Mouse (Mus musculus) urinary bladder, postnatal 0 days (tissue): ENCODE data around the gene Nipsnap3a. TPM values are rescaled to one million over a fixed set of nuclear protein-coding genes. Genes with fewer than 3 reads are reported as not detected.

ENCODE experiments used
- polyA plus RNA-seq: library from polyadenylated mRNA; unstranded; fragments of >200 nt; fragmentation: Nextera tagmentation; extraction: Ambion mirVana; gene quantifications from 2 replicates; pipeline ENCODE4 v1.2.1, GENCODE M21; 2015

Nipsnap3a gene
- not detected in 2 replicates for polyA plus RNA-seq

DNA sequence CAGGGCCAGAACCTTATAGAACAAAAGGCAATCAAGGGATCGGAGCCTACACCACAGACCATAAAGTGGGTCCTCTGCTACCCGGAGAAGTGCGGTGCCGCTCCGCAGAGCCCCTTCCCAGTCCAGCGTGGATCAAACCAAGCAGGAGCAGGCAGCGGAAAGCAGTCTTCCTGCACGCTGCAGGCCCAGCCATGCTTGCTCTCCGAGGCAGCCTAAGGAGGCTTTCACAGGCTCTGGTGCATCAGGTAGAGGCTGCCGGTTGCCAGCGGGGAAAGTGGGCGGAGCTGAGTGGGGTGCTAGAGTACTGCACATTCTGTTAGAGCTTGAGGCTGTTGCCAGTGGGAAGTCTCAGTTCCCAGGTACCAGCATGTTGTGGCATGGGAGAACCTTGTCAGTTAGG lies at the start of gene Nipsnap3a:
Gene Nipsnap3a (plus strand): TSS at position 25 of the 400 bp plus-strand sequence.

DNA sequence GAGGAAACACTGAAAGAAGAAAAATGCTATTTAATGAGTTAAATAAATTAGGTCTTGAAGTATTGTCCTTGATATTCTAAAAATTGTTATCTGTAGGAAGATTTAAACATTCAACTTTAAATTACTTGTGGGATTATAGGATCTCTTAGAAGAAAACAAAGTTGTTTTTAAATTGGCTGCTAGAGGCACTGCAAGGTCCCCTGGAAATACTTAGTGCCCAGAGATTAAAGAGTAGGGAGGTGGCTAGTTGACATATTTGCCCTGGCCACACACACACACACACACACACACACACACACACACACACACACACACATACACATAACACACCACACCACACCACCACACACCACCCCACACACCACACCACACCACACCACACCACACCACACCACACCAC lies 24.8 kb upstream of the Nipsnap3a start, which contains the start of gene Olfr270:
Gene Olfr270 (plus strand): TSS at position 301 of the 400 bp plus-strand sequence.

DNA sequence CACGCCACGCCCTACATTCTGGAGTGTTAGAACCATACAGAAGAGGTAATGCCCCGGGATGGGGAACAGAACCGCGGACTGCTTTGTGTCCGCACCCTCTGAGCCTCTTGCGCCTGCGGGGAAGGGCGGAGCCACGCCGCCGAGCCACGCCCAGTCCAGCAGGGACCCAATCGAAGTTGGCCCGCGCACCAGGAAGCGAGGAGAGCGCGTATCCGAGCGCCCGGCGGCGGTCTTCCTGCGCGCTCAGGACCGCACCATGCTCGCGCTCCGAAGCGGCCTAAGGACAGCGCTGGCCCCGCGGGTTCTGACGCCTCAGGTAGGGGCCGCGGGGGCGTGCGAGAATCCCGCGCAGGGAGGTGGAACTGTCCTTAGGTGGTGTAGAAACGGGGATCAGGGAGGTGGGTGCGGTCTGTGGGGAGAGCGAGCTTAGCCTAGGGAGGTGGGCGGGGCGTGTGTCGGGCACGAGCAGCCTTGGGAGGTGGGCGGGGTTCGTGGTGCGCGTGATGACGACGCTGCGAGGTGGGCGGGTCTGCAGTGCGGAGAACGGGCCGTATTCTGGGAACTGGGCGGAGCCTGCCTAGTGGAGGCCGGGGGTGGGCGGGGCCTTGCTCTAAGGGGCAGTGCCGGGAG lies 22.8 kb downstream of the Nipsnap3a start, which contains the start of gene Nipsnap3b:
Gene Nipsnap3b (plus strand): TSS at position 149 of the 630 bp plus-strand sequence.

Other genes starting within 250 kb of the Nipsnap3a start
- not detected in 2 replicates for gene Olfr275, start 174.7 kb upstream of the Nipsnap3a start, polyA plus RNA-seq
- gene Olfr273, start 130.0 kb upstream of the Nipsnap3a start, polyA plus RNA-seq: not detected in 2 replicates
- gene Olfr272, start 70.1 kb upstream of the Nipsnap3a start, polyA plus RNA-seq: not detected in 2 replicates
- gene Olfr270, start 24.7 kb upstream of the Nipsnap3a start, polyA plus RNA-seq: not detected in 2 replicates
- gene Nipsnap3b, start 22.6 kb downstream of the Nipsnap3a start, polyA plus RNA-seq: 64.7 and 72.1 TPM in 2 replicates
- gene Abca1, start 170.6 kb downstream of the Nipsnap3a start, polyA plus RNA-seq: 2.3 and 4.0 TPM in 2 replicates